In genomic region chr5:24396254-24396653, GRCm38 (mm10) we compare ENCODE assay signal across 9 mouse cellular contexts. TPM values are rescaled to one million over a fixed set of nuclear protein-coding genes. Genes with fewer than 3 reads are reported as not detected.
DNase-seq lines count a peak whose midpoint lies in the region; ATAC-seq and TF ChIP-seq lines count a peak whose summit lies in the region.
"Not testable (repeated sequence)": the region's sequence is repeated elsewhere in the genome, so short reads cannot be mapped to it uniquely, and the experiment has no call there.
"Had no signal": no experiment of that assay in that cellular context is flagged by ENCODE, and none has a peak within 500 bp of the region (broad histone marks: within the 10 kb centered on the region; RNA-seq: fewer than 3 reads in every experiment).

No protein-coding gene starts in this region.

- H3K27me3 ChIP-seq in kidney, postnatal 0 days (ENCODE audit: insufficient read depth, low read length); liver, embryonic 14.5 days (ENCODE audit: control insufficient read depth, insufficient read depth, low read length): not testable (repeated sequence)

- H3K27ac ChIP-seq in gastrocnemius, adult 2 months; kidney, postnatal 0 days; liver, embryonic 14.5 days: not testable (repeated sequence)

- ATAC-seq in kidney, postnatal 0 days (replicated peaks; ENCODE audit: low FRiP score, low read depth); liver, embryonic 14.5 days (ENCODE audit: insufficient read depth): not testable (repeated sequence)

- peak; percentile 44 for TF ChIP-seq CTCF in gastrocnemius, adult 2 months (IDR thresholded peaks at IDR 0.05)
- TF ChIP-seq CTCF in kidney, postnatal 0 days (IDR thresholded peaks at IDR 0.05; ENCODE audit: low read depth): peak; percentile 24; the same call in 1 of the 2 replicates
- TF ChIP-seq CTCF in liver, embryonic 14.5 days (IDR thresholded peaks at IDR 0.05; ENCODE audit: low read depth): peak; percentile 41

- WGBS in kidney, postnatal 0 days: 91% methylated on average over 6 of the region's 6 CpGs
- WGBS in liver, embryonic 14.5 days (ENCODE audit: insufficient replicate concordance): 74% methylated on average over 6 of the region's 6 CpGs

- H3K4me1 ChIP-seq in kidney, postnatal 0 days (replicated peaks; ENCODE audit: insufficient read depth, low read length): not testable (repeated sequence)
- peaks cover 10 to 12% of the 10 kb centered on the region in 2 experiments; a peak in 3 of 4 replicates for H3K4me1 ChIP-seq in liver, embryonic 14.5 days (replicated peaks; ENCODE audit: control insufficient read depth in 2 of 2, insufficient read depth in 2 of 2, low read length in 1 of 2)

- not testable (repeated sequence) for H3K9me3 ChIP-seq in kidney, postnatal 0 days (replicated peaks; ENCODE audit: low read length); liver, embryonic 14.5 days (ENCODE audit: control insufficient read depth, low read length)

- TF ChIP-seq EP300 in liver, embryonic 14.5 days (IDR thresholded peaks at IDR 0.05; ENCODE audit: low read depth): not testable (repeated sequence)

- intact Hi-C loops in gastrocnemius, adult 2 months (cut with DNase I): loop anchor here (5.0 kb wide), 1 partner anchor 76 kb away; no protein-coding TSS in a partner anchor

- peak; percentile 19 for DNase-seq in cerebellum, adult 11-12 months
- not testable (repeated sequence) for DNase-seq in gastrocnemius, adult 2 months; kidney, postnatal 0 days (ENCODE audit: low spot score); liver, embryonic 14.5 days (ENCODE audit: low read depth in 3 of 3, low spot score in 3 of 3)
- DNase-seq in lung, postnatal 36 days: peak; percentile 23

- H3K36me3 ChIP-seq in kidney, postnatal 0 days (ENCODE audit: insufficient read depth, low read length); liver, embryonic 14.5 days (replicated peaks; ENCODE audit: control insufficient read depth, insufficient read depth, low read depth): not testable (repeated sequence)

- not testable (repeated sequence) for H3K9ac ChIP-seq in kidney, postnatal 0 days (ENCODE audit: low read depth, low read length); liver, embryonic 14.5 days (replicated peaks)

- not testable (repeated sequence) for H3K4me2 ChIP-seq in kidney, postnatal 0 days (ENCODE audit: low read length); liver, embryonic 14.5 days (ENCODE audit: low read depth)

- H3K4me3 ChIP-seq in gastrocnemius, adult 2 months; kidney, postnatal 0 days (replicated peaks; ENCODE audit: low read depth, low read length); liver, embryonic 14.5 days (ENCODE audit: insufficient read depth in 1 of 2, low read depth in 2 of 2, low read length in 2 of 2): not testable (repeated sequence)

RNA-seq across cellular contexts. Expression of gene Abcb8, which starts 2.8 kb away (rescaled TPM):
- 10 to 100 TPM; 37.0 to 39.8 TPM for total RNA-seq in gastrocnemius, adult 2 months (2021)
- 48.6 and 51.7 TPM in 2 replicates for polyA plus RNA-seq in kidney, postnatal 0 days (2015; fragmentation: Nextera tagmentation; extraction: Ambion mirVana)
- 16.9 and 20.4 TPM in 2 replicates for polyA plus RNA-seq in liver, embryonic 14.5 days (2012; rRNA removed)
- 18.0 and 19.5 TPM in 2 replicates for polyA plus RNA-seq in liver, embryonic 14.5 days (2014; fragmentation: Nextera tagmentation; extraction: Ambion mirVana)

RNA-seq across cellular contexts. Expression of gene Atg9b, which starts 4.3 kb away (rescaled TPM):
- total RNA-seq in gastrocnemius, adult 2 months (2021): under 1 TPM in 1 of 2 experiments, not detected in 1; 0.06 TPM
- 0.59 and 0.60 TPM in 2 replicates for polyA plus RNA-seq in kidney, postnatal 0 days (2015; fragmentation: Nextera tagmentation; extraction: Ambion mirVana)
- 0.42 and 0.57 TPM in 2 replicates for polyA plus RNA-seq in liver, embryonic 14.5 days (2012; rRNA removed)
- 0.14 and 0.35 TPM in 2 replicates for polyA plus RNA-seq in liver, embryonic 14.5 days (2014; fragmentation: Nextera tagmentation; extraction: Ambion mirVana)

RNA-seq across cellular contexts. Expression of gene Asic3, which starts 16.9 kb away (rescaled TPM):
- total RNA-seq in gastrocnemius, adult 2 months (2021): under 1 TPM; 0.47 to 0.54 TPM
- polyA plus RNA-seq in kidney, postnatal 0 days (2015; fragmentation: Nextera tagmentation; extraction: Ambion mirVana): 0.40 and 0.46 TPM in 2 replicates
- not detected in 2 replicates for polyA plus RNA-seq in liver, embryonic 14.5 days (2012; rRNA removed)
- polyA plus RNA-seq in liver, embryonic 14.5 days (2014; fragmentation: Nextera tagmentation; extraction: Ambion mirVana): not detected in 2 replicates
- total RNA-seq: heart, postnatal 36 days had no signal
- polyA plus RNA-seq: CD4-positive, CD25-positive, alpha-beta regulatory T cell, adult 4 months; erythroblast, embryonic 14.5 days; heart, embryonic 15.5 days had no signal

RNA-seq across cellular contexts. Expression of gene Cdk5, which starts 27.1 kb away (rescaled TPM):
- total RNA-seq in gastrocnemius, adult 2 months (2021): 10 to 100 TPM; 10.6 to 11.8 TPM
- 47.2 and 51.3 TPM in 2 replicates for polyA plus RNA-seq in kidney, postnatal 0 days (2015; fragmentation: Nextera tagmentation; extraction: Ambion mirVana)
- polyA plus RNA-seq in liver, embryonic 14.5 days (2012; rRNA removed): 9.9 and 10.3 TPM in 2 replicates
- polyA plus RNA-seq in liver, embryonic 14.5 days (2014; fragmentation: Nextera tagmentation; extraction: Ambion mirVana): 8.2 and 8.9 TPM in 2 replicates

RNA-seq across cellular contexts. Expression of gene Slc4a2, which starts 27.4 kb away (rescaled TPM):
- 10 to 100 TPM; 14.4 to 16.7 TPM for total RNA-seq in gastrocnemius, adult 2 months (2021)
- polyA plus RNA-seq in kidney, postnatal 0 days (2015; fragmentation: Nextera tagmentation; extraction: Ambion mirVana): 30.8 and 35.5 TPM in 2 replicates
- polyA plus RNA-seq in liver, embryonic 14.5 days (2012; rRNA removed): 11.6 and 12.9 TPM in 2 replicates
- polyA plus RNA-seq in liver, embryonic 14.5 days (2014; fragmentation: Nextera tagmentation; extraction: Ambion mirVana): 5.6 and 6.0 TPM in 2 replicates
